Comparison of ENCODE assay signal across 7 mouse cellular contexts in the genomic region with DNA sequence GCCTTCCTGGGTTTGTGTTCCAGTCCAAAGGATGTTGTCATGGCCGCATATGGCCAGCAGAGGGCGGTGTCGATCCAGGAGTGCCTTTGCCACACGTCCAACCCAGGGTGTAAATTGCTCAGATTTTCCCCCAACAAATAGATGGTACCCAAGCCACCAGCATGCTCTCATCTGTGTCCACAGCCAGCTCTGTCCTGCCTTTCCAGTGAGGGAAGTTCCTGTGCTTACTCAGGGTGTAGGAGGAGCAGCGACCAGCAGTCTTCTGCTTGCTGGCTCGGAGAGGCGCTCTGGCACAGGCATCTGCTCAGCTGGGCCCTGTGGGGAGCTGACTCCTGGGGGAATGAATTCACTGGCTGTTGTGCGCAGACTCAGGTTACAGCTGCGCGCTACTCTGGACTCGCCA. TPM values are rescaled to one million over a fixed set of nuclear protein-coding genes. Genes with fewer than 3 reads are reported as not detected.
DNase-seq lines count a peak whose midpoint lies in the region; ATAC-seq lines count a peak whose summit lies in the region.

No protein-coding gene starts in this region.

- 0 out of 2 replicates have a peak overlapping the region, but pooled peaks have one; percentile 4 for H3K4me3 ChIP-seq in hindbrain, embryonic 13.5 days

- peak overlapping the region; percentile 46 for H3K4me2 ChIP-seq in hindbrain, embryonic 13.5 days

- peak overlapping the region; percentile 63 for H3K9ac ChIP-seq in hindbrain, embryonic 13.5 days

- peaks cover 38% of the 10 kb centered on the region for H3K27me3 ChIP-seq in hindbrain, embryonic 13.5 days

- no peaks in the 10 kb centered on the region for H3K36me3 ChIP-seq in hindbrain, embryonic 13.5 days

- peaks cover 5% of the 10 kb centered on the region; the same call in 1 of the 2 replicates for H3K4me1 ChIP-seq in hindbrain, embryonic 13.5 days (replicated peaks)

- peak; percentile 82 for ATAC-seq in hindbrain, embryonic 13.5 days (ENCODE audit: low FRiP score)

- 2% methylated on average over 11 of the region's 11 CpGs for WGBS in hindbrain, embryonic 13.5 days

- H3K27ac ChIP-seq in hindbrain, embryonic 13.5 days: no peak overlapping the region

- peak; percentile 48 to 85 for DNase-seq in adrenal gland, adult (ENCODE audit: inconsistent age in 2 of 2, low spot score in 1 of 2)
- DNase-seq in cerebellum, adult 9-10 months: peak; percentile 66
- DNase-seq in frontal cortex, adult 2 months (ENCODE audit: extremely low spot score in 1 of 2, low spot score in 1 of 2): peak; percentile 57 to 90
- DNase-seq in layer of hippocampus, postnatal 25 days (ENCODE audit: extremely low spot score in 1 of 2, low spot score in 1 of 2): peak; percentile 66 to 89
- peak; percentile 54 to 62 for DNase-seq in lung, postnatal 4 days
- peak; percentile 58 to 59 for DNase-seq in right cerebral cortex, postnatal 36 days (ENCODE audit: low spot score in 2 of 2)

- H3K9me3 ChIP-seq in hindbrain, embryonic 13.5 days: no peaks in the 10 kb centered on the region

RNA-seq across cellular contexts. Expression of a gene that starts 17.5 kb away (rescaled TPM):
- polyA plus RNA-seq in frontal cortex, adult 2 months (2012; rRNA removed): 0.98 and 1.4 TPM in 2 replicates
- not detected in 2 replicates for polyA plus RNA-seq in hindbrain, embryonic 13.5 days (2015; fragmentation: Nextera tagmentation; extraction: Ambion mirVana)
- not detected for total RNA-seq in layer of hippocampus, postnatal 25 days (2021)
